Mouse (Mus musculus): Measurements from ENCODE around the gene Tmed3. TPM values are rescaled to one million over a fixed set of nuclear protein-coding genes. Genes with fewer than 3 reads are reported as not detected.
A peak's percentile ranks its signal among the peaks of the same experiment; 100 is the strongest.

Gene Tmed3
- polyA plus RNA-seq, 1 experiment from 2014 or later: 78.3 TPM

DNA sequence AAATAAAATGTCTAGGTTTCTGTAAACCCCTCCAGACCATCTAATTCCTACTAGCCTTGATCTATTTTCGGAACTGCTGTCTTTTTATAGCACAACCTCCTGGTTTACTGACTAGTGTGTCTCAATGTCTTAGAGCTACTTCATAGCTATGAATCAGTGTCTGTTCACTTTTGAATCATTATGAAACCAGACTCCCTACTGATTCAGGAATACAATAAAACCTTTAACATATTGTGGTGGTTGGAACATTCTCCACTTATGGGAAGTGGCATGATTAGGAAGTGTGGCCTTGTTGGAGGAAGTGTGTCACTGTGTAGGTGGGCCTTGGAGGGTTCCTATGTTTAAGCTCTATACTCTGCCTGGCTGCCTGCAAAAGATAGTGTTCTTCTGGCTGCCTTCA, 9.7 kb downstream of the Tmed3 start:
- Histone ChIP-seq H3K4me2 (replicated peaks; ENCODE audit: low read depth, low read length) (no peak overlapping the region), H3K4me1 (ENCODE audit: control insufficient read depth, insufficient read depth, low read length) (no peaks in the 10 kb centered on the region), H3K9me3 (ENCODE audit: control insufficient read depth, low read length) (no peaks in the 10 kb centered on the region), H3K36me3 (ENCODE audit: control insufficient read depth, insufficient read depth, low read length) (peaks cover 16% of the 10 kb centered on the region), H3K4me3 (ENCODE audit: low read length) (no peak overlapping the region), H3K9ac (ENCODE audit: low read depth, low read length) (no peak overlapping the region), H3K27me3 (ENCODE audit: control insufficient read depth, insufficient read depth, low read length) (no peaks in the 10 kb centered on the region), H3K27ac (ENCODE audit: low read depth, low read length) (no peak overlapping the region)
- ATAC-seq (ENCODE audit: low FRiP score, low TSS enrichment): no peak
- WGBS: 89% methylated on average over 1 of the region's 1 CpGs

DNA sequence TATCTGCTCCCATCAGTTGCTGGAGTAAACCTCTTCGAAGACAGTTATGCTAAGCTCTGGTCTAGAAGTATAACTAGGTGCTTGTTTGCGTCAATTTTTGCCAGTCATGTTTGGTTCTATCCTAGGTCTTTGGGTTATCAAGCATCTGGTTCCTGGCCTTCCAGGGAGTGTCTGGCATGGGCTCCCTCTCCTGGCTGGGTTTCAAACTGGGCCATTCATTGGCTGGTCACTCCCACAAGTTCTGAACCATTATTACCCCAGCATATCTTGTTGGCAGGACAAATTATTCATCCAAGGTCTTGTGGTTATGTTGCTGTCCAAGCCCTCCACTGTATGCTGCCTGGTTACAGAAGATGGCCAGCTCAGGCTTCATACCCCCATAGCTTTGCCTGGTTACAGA, 11.2 kb downstream of the Tmed3 start:
- Histone ChIP-seq H3K27ac (ENCODE audit: low read depth, low read length) (no peak overlapping the region), H3K4me2 (replicated peaks; ENCODE audit: low read depth, low read length) (no peak overlapping the region), H3K36me3 (ENCODE audit: control insufficient read depth, insufficient read depth, low read length) (peaks cover 2% of the 10 kb centered on the region; the same call in 1 of the 2 replicates), H3K4me3 (ENCODE audit: low read length) (no peak overlapping the region), H3K9ac (ENCODE audit: low read depth, low read length) (no peak overlapping the region), H3K27me3 (ENCODE audit: control insufficient read depth, insufficient read depth, low read length) (no peaks in the 10 kb centered on the region), H3K4me1 (ENCODE audit: control insufficient read depth, insufficient read depth, low read length) (no peaks in the 10 kb centered on the region), H3K9me3 (ENCODE audit: control insufficient read depth, low read length) (no peaks in the 10 kb centered on the region)
- no peak for ATAC-seq (ENCODE audit: low FRiP score, low TSS enrichment)
- 88% methylated on average over 2 of the region's 2 CpGs for WGBS

DNA sequence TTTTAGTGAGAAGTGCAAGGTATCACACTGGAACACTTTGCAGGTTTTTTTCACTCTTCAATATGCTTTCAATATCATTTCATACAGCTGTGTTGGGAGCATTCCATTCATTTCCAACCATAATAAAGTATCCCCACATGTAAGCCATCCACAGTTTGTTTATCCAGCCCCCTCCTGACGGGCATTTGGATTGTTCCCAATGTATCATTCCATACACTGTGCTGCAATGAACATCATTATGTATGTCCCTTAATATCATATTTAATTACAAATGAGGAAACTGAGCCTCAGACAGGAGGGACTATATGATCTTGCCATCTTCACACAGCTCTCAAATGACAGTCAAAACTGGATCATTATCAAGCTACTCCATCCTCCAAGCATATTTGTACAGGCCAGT, 15.7 kb downstream of the Tmed3 start:
- no peak overlapping the region for H3K9ac ChIP-seq (ENCODE audit: low read depth, low read length)
- H3K36me3 ChIP-seq (ENCODE audit: control insufficient read depth, insufficient read depth, low read length): no peaks in the 10 kb centered on the region
- H3K27me3 ChIP-seq (ENCODE audit: control insufficient read depth, insufficient read depth, low read length): no peaks in the 10 kb centered on the region
- 59% methylated on average over 1 of the region's 1 CpGs for WGBS
- ATAC-seq (ENCODE audit: low FRiP score, low TSS enrichment): no peak
- H3K4me3 ChIP-seq (ENCODE audit: low read length): no peak overlapping the region
- H3K4me2 ChIP-seq (replicated peaks; ENCODE audit: low read depth, low read length): no peak overlapping the region
- H3K9me3 ChIP-seq (ENCODE audit: control insufficient read depth, low read length): no peaks in the 10 kb centered on the region
- no peak overlapping the region for H3K27ac ChIP-seq (ENCODE audit: low read depth, low read length)
- H3K4me1 ChIP-seq (ENCODE audit: control insufficient read depth, insufficient read depth, low read length): no peaks in the 10 kb centered on the region

DNA sequence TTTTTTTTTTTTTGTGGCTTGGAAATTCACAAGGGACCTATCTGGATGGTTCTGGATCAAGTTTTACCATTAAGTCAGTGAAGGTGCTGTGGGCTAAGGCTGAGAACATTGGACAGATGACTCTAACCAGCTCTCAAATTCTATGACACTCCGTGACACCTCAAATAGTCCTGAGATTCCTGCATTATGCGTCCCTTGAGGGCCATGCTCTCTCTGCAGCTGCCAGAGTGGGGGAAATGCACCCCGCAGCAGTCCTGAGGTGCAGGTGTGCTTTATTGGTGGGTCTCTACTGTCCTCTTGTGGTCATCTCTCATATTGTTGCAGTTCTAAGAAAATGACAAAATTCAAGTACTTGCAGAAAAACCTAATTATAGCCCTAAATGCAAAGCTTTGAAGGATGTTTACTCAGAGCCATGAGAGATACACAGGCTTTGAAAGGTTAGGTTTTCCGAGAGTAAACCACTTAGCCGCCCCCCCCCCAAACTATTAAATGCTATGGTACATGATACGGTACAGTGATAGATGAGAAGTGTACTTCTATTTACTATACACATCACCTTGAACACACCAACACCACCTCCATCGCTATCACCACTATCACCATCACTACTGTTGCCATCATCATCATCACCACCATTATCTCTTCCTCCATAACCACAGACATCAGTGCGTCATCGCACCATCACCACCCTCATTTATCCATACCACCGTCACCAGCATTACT, 17.2 kb downstream of the Tmed3 start:
- no peak overlapping the region for H3K4me2 ChIP-seq (replicated peaks; ENCODE audit: low read depth, low read length)
- no peak overlapping the region for H3K9ac ChIP-seq (ENCODE audit: low read depth, low read length)
- H3K27ac ChIP-seq (ENCODE audit: low read depth, low read length): no peak overlapping the region
- H3K27me3 ChIP-seq (ENCODE audit: control insufficient read depth, insufficient read depth, low read length): no peaks in the 10 kb centered on the region
- no peak overlapping the region for H3K4me3 ChIP-seq (ENCODE audit: low read length)
- 60% methylated on average over 10 of the region's 10 CpGs for WGBS
- no peaks in the 10 kb centered on the region for H3K4me1 ChIP-seq (ENCODE audit: control insufficient read depth, insufficient read depth, low read length)
- 0 out of 2 replicates have a peak, but pooled peaks have one; percentile 24 for ATAC-seq (ENCODE audit: low FRiP score, low TSS enrichment)
- no peaks in the 10 kb centered on the region for H3K36me3 ChIP-seq (ENCODE audit: control insufficient read depth, insufficient read depth, low read length)
- no peaks in the 10 kb centered on the region for H3K9me3 ChIP-seq (ENCODE audit: control insufficient read depth, low read length)

DNA sequence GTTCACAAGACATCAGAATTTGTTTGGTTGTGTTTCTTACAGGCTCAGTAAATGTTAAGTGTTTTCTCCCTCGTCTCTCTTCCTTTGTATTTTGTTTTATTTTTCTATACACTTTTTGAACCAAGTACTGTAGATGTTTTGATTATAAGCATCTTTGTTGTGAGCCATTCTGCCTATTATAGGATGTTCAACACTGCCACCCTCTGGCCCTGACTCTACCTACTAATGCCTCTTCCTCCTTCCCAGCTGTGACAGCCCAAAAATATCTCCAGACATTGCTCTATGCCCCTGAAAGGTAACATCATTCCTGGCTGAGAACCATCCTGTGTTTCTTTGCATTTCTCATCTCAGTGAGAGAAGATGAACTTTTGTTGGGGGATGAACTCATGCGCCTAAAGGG, 18.6 kb downstream of the Tmed3 start:
- H3K36me3 ChIP-seq (ENCODE audit: control insufficient read depth, insufficient read depth, low read length): no peaks in the 10 kb centered on the region
- H3K27me3 ChIP-seq (ENCODE audit: control insufficient read depth, insufficient read depth, low read length): 0 out of 2 replicates have a peak, but pooled peaks cover 3% of the 10 kb centered on the region
- H3K27ac ChIP-seq (ENCODE audit: low read depth, low read length): no peak overlapping the region
- no peak for ATAC-seq (ENCODE audit: low FRiP score, low TSS enrichment)
- 76% methylated on average over 2 of the region's 2 CpGs for WGBS
- no peak overlapping the region for H3K9ac ChIP-seq (ENCODE audit: low read depth, low read length)
- no peak overlapping the region for H3K4me3 ChIP-seq (ENCODE audit: low read length)
- no peaks in the 10 kb centered on the region for H3K9me3 ChIP-seq (ENCODE audit: control insufficient read depth, low read length)
- no peak overlapping the region for H3K4me2 ChIP-seq (replicated peaks; ENCODE audit: low read depth, low read length)
- H3K4me1 ChIP-seq (ENCODE audit: control insufficient read depth, insufficient read depth, low read length): no peaks in the 10 kb centered on the region

DNA sequence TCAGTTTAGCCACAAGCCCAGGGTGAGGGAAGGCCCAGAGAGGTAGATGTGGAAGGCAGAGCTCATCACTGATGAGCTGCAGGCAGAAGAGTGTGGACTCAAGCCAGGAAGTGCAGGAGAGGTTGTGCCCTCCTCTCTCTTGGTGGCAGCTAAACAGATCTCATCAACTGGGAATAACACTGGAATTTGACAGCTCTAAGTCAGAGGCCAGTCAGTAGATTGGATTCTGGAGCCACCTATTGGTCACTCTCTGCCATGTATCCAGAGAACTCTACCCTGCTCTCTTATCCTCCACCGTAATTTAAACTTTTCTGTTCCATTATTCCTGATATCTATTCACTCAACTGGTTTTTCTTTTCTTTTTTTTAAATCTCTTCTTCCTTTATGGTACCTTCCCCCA, 25.9 kb downstream of the Tmed3 start:
- 46% methylated on average over 1 of the region's 1 CpGs for WGBS
- Histone ChIP-seq H3K4me2 (replicated peaks; ENCODE audit: low read depth, low read length) (no peak overlapping the region), H3K27me3 (ENCODE audit: control insufficient read depth, insufficient read depth, low read length) (0 out of 2 replicates have a peak, but pooled peaks cover 3% of the 10 kb centered on the region), H3K9ac (ENCODE audit: low read depth, low read length) (no peak overlapping the region), H3K36me3 (ENCODE audit: control insufficient read depth, insufficient read depth, low read length) (no peaks in the 10 kb centered on the region), H3K4me3 (ENCODE audit: low read length) (no peak overlapping the region), H3K9me3 (ENCODE audit: control insufficient read depth, low read length) (no peaks in the 10 kb centered on the region), H3K27ac (ENCODE audit: low read depth, low read length) (no peak overlapping the region), H3K4me1 (ENCODE audit: control insufficient read depth, insufficient read depth, low read length) (no peaks in the 10 kb centered on the region)
- peak; percentile 76; the same call in 1 of the 2 replicates for ATAC-seq (ENCODE audit: low FRiP score, low TSS enrichment)

DNA sequence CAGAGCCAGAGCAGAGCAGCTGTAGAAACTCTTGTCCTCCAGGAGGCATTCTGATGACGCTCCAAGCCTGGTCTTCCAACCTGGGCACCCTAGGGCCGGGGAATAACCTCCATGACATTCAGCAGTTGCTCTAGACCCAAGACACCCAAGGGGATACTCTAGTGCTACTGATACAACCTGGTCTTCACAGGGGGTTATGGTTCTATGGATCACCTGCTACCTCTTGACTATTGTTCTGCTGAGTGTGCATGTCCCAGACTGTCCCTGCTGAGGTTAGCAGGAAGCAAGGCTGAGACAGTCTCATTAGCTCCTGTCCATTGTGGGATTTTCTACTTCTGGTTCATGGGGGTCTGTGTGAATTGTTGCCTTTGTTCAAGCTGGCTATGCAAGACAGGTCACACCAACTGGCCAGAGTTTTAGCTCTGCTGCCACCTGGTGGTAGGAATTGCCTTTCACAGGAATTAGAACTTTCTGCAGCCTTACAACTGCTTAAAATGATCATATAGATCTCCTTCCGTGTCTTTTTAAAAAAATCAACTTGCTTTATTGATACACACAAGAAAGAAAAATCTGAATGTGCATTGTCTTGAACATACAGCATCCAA, 30.8 kb downstream of the Tmed3 start:
- peak; percentile 77 for ATAC-seq (ENCODE audit: low FRiP score, low TSS enrichment)
- Histone ChIP-seq H3K9ac (ENCODE audit: low read depth, low read length) (no peak overlapping the region), H3K4me1 (ENCODE audit: control insufficient read depth, insufficient read depth, low read length) (no peaks in the 10 kb centered on the region), H3K27me3 (ENCODE audit: control insufficient read depth, insufficient read depth, low read length) (no peaks in the 10 kb centered on the region), H3K27ac (ENCODE audit: low read depth, low read length) (no peak overlapping the region), H3K36me3 (ENCODE audit: control insufficient read depth, insufficient read depth, low read length) (no peaks in the 10 kb centered on the region), H3K4me3 (ENCODE audit: low read length) (no peak overlapping the region), H3K4me2 (replicated peaks; ENCODE audit: low read depth, low read length) (no peak overlapping the region), H3K9me3 (ENCODE audit: control insufficient read depth, low read length) (no peaks in the 10 kb centered on the region)
- 68% methylated on average over 3 of the region's 3 CpGs for WGBS

DNA sequence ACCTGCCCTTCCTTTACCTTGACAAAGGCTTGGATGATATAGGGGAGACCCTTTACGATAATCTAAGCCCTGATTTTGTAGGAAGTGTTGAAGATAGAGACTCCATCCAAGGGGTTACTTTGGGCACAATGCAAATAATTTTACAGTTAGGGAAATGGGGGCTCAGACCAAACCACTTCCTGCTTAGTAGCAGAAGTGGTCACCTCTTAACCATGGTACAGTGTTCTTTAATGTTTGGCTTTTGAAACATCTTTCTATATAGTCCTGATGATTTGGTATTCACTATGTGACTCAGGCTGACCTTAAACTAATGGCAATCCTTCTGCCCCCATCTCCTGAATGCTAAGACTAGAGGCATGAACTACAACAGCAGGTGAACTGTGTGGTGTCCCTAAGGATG, 31.5 kb downstream of the Tmed3 start:
- H3K36me3 ChIP-seq (ENCODE audit: control insufficient read depth, insufficient read depth, low read length): no peaks in the 10 kb centered on the region
- H3K4me1 ChIP-seq (ENCODE audit: control insufficient read depth, insufficient read depth, low read length): no peaks in the 10 kb centered on the region
- H3K4me3 ChIP-seq (ENCODE audit: low read length): no peak overlapping the region
- WGBS: 89% methylated on average over 1 of the region's 1 CpGs
- no peak overlapping the region for H3K4me2 ChIP-seq (replicated peaks; ENCODE audit: low read depth, low read length)
- ATAC-seq (ENCODE audit: low FRiP score, low TSS enrichment): no peak
- no peaks in the 10 kb centered on the region for H3K9me3 ChIP-seq (ENCODE audit: control insufficient read depth, low read length)
- no peak overlapping the region for H3K27ac ChIP-seq (ENCODE audit: low read depth, low read length)
- no peak overlapping the region for H3K9ac ChIP-seq (ENCODE audit: low read depth, low read length)
- H3K27me3 ChIP-seq (ENCODE audit: control insufficient read depth, insufficient read depth, low read length): no peaks in the 10 kb centered on the region

DNA sequence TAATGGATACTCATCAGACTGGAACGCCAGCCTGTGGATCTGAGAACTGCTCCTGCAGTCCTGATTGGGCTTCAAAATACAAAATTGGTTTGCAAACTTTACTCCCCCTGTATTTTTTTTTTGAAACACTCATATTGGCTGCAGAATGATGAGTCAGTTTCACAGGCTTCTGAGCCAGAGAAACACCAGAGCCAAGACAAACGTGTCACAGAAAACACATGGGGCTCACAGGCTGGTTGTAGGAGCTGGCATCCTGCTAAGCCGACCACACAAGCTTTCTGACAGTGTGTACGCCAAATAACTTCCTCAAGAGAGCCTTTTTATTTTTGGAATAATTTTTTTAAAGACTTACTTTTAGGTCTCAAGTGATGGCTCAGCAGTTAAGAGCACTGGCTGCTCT, 35.0 kb downstream of the Tmed3 start:
- ATAC-seq (ENCODE audit: low FRiP score, low TSS enrichment): no peak
- Histone ChIP-seq H3K9me3 (ENCODE audit: control insufficient read depth, low read length) (no peaks in the 10 kb centered on the region), H3K4me3 (ENCODE audit: low read length) (no peak overlapping the region), H3K4me2 (replicated peaks; ENCODE audit: low read depth, low read length) (no peak overlapping the region), H3K9ac (ENCODE audit: low read depth, low read length) (no peak overlapping the region), H3K4me1 (ENCODE audit: control insufficient read depth, insufficient read depth, low read length) (no peaks in the 10 kb centered on the region), H3K36me3 (ENCODE audit: control insufficient read depth, insufficient read depth, low read length) (no peaks in the 10 kb centered on the region), H3K27me3 (ENCODE audit: control insufficient read depth, insufficient read depth, low read length) (no peaks in the 10 kb centered on the region), H3K27ac (ENCODE audit: low read depth, low read length) (no peak overlapping the region)
- 79% methylated on average over 4 of the region's 4 CpGs for WGBS
